In genomic region chr13:92629509-92629908, GRCm38 (mm10) we compare ENCODE assay signal across 1 mouse cellular context.
A peak's percentile ranks its signal among the peaks of the same experiment; 100 is the strongest.
TF ChIP-seq lines count a peak whose summit lies in the region.

No protein-coding gene starts in this region.

TF ChIP-seq in MEL, 35 proteins besides CTCF, POLR2A, EP300 and RAD21 (continued from another document):
- TF ChIP-seq GABPA (IDR thresholded peaks at IDR 0.05; ENCODE audit: low read depth, low read length) (no peak), ZKSCAN1 (IDR thresholded peaks at IDR 0.05; ENCODE audit: low read depth, low read length) (no peak), NRF1 (IDR thresholded peaks at IDR 0.05; ENCODE audit: insufficient read depth, low read depth, low read length, poor library complexity, severe bottlenecking) (no peak), CHD2 (IDR thresholded peaks at IDR 0.05; ENCODE audit: low read length) (no peak), MEF2A (IDR thresholded peaks at IDR 0.05; ENCODE audit: extremely low read depth, insufficient replicate concordance, low read depth, low read length, poor library complexity, severe bottlenecking) (no peak), ZNF384 (IDR thresholded peaks at IDR 0.05; ENCODE audit: low read depth, low read length) (no peak), USF1 (IDR thresholded peaks at IDR 0.05; ENCODE audit: low read depth, low read length) (no peak), MAZ (IDR thresholded peaks at IDR 0.05; ENCODE audit: low read depth, low read length) (0 out of 2 replicates have a peak, but pooled peaks have one; percentile 41)
